Mouse (Mus musculus): ENCODE measurements at regions not wholly inside any gene's neighbourhood (a gene's known extent, or its start where the extent isn't known, plus 50 kb on each side); places are given as distances from the start of the nearest gene placed in this dataset.

DNA sequence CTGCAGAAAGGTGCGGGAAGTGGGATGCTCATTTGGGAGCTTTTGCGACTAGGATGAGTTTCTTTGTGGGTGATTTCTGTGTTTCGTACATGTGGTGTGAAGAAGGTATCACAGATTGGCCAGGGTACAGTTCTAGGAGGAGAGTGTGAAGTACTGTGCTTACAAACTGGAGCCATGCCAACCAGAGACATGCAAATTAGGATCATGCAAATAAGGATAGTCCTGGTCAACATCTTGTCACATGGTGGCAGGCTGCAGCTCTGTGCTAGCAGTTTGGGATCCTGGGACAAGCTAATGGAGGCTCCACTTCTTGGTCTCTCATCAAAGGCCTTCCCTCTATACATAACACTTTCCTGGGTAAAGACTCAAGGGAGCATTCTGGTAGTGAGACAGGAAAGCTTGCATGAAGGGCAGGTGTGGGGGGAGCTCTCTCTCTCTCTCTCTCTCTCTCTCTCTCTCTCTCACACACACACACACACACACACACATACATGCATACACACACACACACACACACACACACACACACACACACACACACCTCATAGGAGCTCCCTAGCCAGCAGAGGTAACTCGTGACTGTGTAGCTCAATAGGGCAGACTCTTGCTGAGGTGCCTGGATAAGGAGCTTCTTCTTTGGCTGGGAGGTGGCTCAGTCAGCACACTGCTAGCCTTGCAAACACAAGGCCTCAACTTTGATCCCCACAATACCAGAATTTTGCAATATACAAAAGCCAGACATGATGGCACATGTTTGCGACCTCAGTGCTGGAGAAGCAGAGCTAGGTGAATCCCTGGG lies 177.1 kb upstream of the Ctnnb1 start:
- Histone ChIP-seq H3K27me3 (ENCODE audit: insufficient read depth, low read length) (no peaks in the 10 kb centered on the region), H3K36me3 (ENCODE audit: insufficient read depth, low read length) (no peaks in the 10 kb centered on the region), H3K4me3 (replicated peaks; ENCODE audit: low read length) (no peak overlapping the region), H3K4me1 (replicated peaks; ENCODE audit: low read depth, low read length) (peaks cover 73% of the 10 kb centered on the region), H3K9me3 (ENCODE audit: low read length) (peaks cover 12% of the 10 kb centered on the region)
- TF ChIP-seq CTCF (conservative IDR thresholded peaks at IDR 0.05; ENCODE audit: low read length) (no peak), POU5F1 (IDR thresholded peaks at IDR 0.05; ENCODE audit: borderline replicate concordance, low read length) (no peak), NANOG (IDR thresholded peaks at IDR 0.05; ENCODE audit: borderline replicate concordance, low read length) (no peak)

DNA sequence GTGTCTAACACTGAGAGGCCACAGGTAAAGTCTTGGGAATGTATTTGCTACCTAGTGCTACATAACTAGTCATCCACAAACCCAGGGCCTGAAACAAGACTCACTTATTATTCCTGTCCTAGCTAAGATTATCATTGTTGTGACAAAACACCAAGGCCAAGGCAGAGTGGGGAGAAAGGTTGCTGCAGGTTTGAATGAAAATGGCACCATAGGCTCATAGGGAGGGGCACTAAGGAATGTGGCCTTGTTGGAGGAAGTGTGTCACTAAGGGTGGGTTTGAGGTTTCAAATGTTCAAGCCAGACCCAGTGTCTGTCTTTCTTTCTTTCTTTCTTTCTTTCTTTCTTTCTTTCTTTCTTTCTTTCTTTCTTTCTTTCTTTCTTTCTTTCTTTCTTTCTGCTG lies 174.9 kb upstream of the Ctnnb1 start:
- Histone ChIP-seq H3K27me3 (ENCODE audit: insufficient read depth, low read length) (no peaks in the 10 kb centered on the region), H3K4me1 (replicated peaks; ENCODE audit: low read depth, low read length) (peaks cover 63% of the 10 kb centered on the region), H3K9me3 (ENCODE audit: low read length) (peaks cover 24% of the 10 kb centered on the region), H3K36me3 (ENCODE audit: insufficient read depth, low read length) (no peaks in the 10 kb centered on the region), H3K4me3 (replicated peaks; ENCODE audit: low read length) (no peak overlapping the region)
- no peak for TF ChIP-seq NANOG (IDR thresholded peaks at IDR 0.05; ENCODE audit: borderline replicate concordance, low read length)
- TF ChIP-seq POU5F1 (IDR thresholded peaks at IDR 0.05; ENCODE audit: borderline replicate concordance, low read length) = no peak
- no peak for TF ChIP-seq CTCF (conservative IDR thresholded peaks at IDR 0.05; ENCODE audit: low read length)

DNA sequence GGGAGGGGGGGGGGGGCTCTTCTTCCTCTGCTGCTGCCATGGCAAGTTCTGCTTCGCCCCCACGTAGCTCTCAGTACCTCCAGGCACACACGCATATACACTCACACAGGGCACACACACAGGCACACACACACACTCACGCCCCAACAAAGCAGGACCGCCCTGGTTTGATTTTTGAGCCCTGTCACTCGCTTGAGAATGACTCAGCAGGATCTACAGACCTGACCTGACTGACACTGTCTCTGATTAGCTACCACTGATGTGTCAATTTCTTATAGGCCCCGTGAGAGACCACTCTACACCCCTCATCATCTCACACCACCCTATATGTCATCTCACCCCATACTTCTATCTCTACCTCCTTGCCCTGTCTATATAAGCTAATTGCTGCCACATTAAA lies 173.5 kb upstream of the Ctnnb1 start:
- Histone ChIP-seq H3K4me3 (replicated peaks; ENCODE audit: low read length) (no peak overlapping the region), H3K9me3 (ENCODE audit: low read length) (peaks cover 36% of the 10 kb centered on the region), H3K36me3 (ENCODE audit: insufficient read depth, low read length) (no peaks in the 10 kb centered on the region), H3K27me3 (ENCODE audit: insufficient read depth, low read length) (no peaks in the 10 kb centered on the region), H3K4me1 (replicated peaks; ENCODE audit: low read depth, low read length) (peaks cover 65% of the 10 kb centered on the region)
- TF ChIP-seq NANOG (IDR thresholded peaks at IDR 0.05; ENCODE audit: borderline replicate concordance, low read length) (no peak), CTCF (conservative IDR thresholded peaks at IDR 0.05; ENCODE audit: low read length) (no peak), POU5F1 (IDR thresholded peaks at IDR 0.05; ENCODE audit: borderline replicate concordance, low read length) (no peak)

DNA sequence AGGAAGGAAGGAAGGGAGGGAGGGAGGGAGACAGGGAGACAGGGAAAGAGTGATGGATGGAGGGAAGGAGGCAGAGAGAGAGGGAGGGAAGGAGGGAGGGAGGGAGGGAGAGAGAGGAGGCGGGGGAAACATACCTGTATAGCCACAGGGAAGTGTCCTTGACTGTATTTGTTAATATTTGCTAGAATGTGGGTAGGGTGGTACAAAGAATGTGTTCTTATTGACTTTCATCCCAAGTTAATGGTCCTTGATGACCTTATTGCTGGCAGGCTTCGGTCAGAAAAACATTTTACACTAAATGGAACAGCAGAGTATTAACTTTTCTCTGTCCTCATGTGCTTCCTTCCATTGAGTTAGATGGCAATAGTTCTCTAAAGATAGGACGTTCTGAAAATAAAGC lies 171.0 kb upstream of the Ctnnb1 start:
- H3K27me3 ChIP-seq (ENCODE audit: insufficient read depth, low read length) = no peaks in the 10 kb centered on the region
- peaks cover 50% of the 10 kb centered on the region for H3K4me1 ChIP-seq (replicated peaks; ENCODE audit: low read depth, low read length)
- H3K4me3 ChIP-seq (replicated peaks; ENCODE audit: low read length) = no peak overlapping the region
- peaks cover 40% of the 10 kb centered on the region for H3K9me3 ChIP-seq (ENCODE audit: low read length)
- H3K36me3 ChIP-seq (ENCODE audit: insufficient read depth, low read length) = no peaks in the 10 kb centered on the region
- no peak for TF ChIP-seq POU5F1 (IDR thresholded peaks at IDR 0.05; ENCODE audit: borderline replicate concordance, low read length)

DNA sequence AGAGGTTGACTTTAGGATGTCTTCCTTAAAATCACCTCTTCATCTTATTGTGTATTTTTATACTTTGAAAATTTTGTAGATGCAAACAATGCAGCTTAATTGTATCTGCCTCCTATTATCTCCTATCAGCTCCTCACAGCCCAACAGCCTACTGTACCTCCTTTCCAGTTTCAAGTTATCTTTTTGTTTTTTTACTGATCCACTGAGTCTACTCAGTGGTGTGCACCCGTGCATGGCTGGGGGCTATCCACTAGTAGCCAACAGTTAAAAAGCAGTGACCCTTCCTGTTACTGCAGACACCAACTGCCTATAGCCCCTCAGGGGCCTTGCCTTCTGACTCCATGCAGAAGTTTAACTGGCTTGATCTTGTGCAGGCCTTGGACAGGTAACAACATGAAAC lies 170.4 kb upstream of the Ctnnb1 start:
- H3K9me3 ChIP-seq (ENCODE audit: low read length) = peaks cover 40% of the 10 kb centered on the region
- H3K4me3 ChIP-seq (replicated peaks; ENCODE audit: low read length) = no peak overlapping the region
- H3K36me3 ChIP-seq (ENCODE audit: insufficient read depth, low read length) = no peaks in the 10 kb centered on the region
- H3K27me3 ChIP-seq (ENCODE audit: insufficient read depth, low read length) = no peaks in the 10 kb centered on the region
- peaks cover 45% of the 10 kb centered on the region for H3K4me1 ChIP-seq (replicated peaks; ENCODE audit: low read depth, low read length)
- TF ChIP-seq NANOG (IDR thresholded peaks at IDR 0.05; ENCODE audit: borderline replicate concordance, low read length) (no peak), CTCF (conservative IDR thresholded peaks at IDR 0.05; ENCODE audit: low read length) (no peak), POU5F1 (IDR thresholded peaks at IDR 0.05; ENCODE audit: borderline replicate concordance, low read length) (no peak)

DNA sequence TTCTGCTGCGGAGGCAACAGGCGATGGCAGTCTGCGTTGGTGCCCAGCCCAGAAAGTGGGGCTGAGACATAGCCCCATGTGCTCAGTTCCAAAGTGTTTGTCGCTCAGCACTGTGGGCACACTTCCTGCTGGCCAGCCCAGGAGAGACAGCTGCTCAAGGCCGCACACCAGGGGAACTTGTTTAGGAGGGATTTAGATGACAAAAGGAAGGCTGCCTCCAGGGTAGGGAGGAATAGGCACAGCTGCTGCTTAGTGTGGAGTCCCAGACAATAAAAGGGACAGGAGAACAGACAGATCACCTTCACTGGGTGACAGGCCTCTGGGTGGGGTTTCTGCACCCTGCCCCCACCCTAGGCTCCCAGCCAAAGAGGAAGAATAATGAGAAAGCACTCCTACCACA lies 169.2 kb upstream of the Ctnnb1 start:
- H3K4me1 ChIP-seq (replicated peaks; ENCODE audit: low read depth, low read length) = peaks cover 46% of the 10 kb centered on the region
- H3K4me3 ChIP-seq (replicated peaks; ENCODE audit: low read length) = no peak overlapping the region
- TF ChIP-seq POU5F1 (IDR thresholded peaks at IDR 0.05; ENCODE audit: borderline replicate concordance, low read length) (no peak), NANOG (IDR thresholded peaks at IDR 0.05; ENCODE audit: borderline replicate concordance, low read length) (no peak), CTCF (conservative IDR thresholded peaks at IDR 0.05; ENCODE audit: low read length) (no peak)
- H3K27me3 ChIP-seq (ENCODE audit: insufficient read depth, low read length) = no peaks in the 10 kb centered on the region
- no peaks in the 10 kb centered on the region for H3K36me3 ChIP-seq (ENCODE audit: insufficient read depth, low read length)
- peaks cover 40% of the 10 kb centered on the region for H3K9me3 ChIP-seq (ENCODE audit: low read length)

DNA sequence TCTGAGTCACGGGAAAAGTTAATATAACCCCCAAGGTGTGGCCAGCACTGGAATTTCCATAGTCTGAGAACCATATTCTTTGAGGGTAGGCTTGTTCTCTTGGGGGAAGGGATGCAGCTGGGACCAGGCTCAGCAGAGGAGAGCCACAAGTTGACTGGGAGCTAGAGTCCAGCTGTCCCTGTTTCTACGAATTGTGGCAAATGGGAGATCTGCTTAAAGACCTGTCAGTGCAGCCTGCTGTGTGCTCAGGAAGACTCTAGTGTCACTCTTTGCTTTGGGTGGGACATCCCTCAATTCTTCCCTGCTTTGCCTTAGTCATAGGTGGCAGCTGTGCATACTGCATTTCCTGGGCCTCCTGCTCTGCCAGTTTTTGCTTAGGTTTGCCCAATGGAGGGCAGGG lies 165.2 kb upstream of the Ctnnb1 start:
- H3K27me3 ChIP-seq (ENCODE audit: insufficient read depth, low read length) = no peaks in the 10 kb centered on the region
- no peaks in the 10 kb centered on the region for H3K36me3 ChIP-seq (ENCODE audit: insufficient read depth, low read length)
- H3K9me3 ChIP-seq (ENCODE audit: low read length) = peaks cover 25% of the 10 kb centered on the region
- H3K4me1 ChIP-seq (replicated peaks; ENCODE audit: low read depth, low read length) = peaks cover 49% of the 10 kb centered on the region
- H3K4me3 ChIP-seq (replicated peaks; ENCODE audit: low read length) = no peak overlapping the region
- no peak for TF ChIP-seq NANOG (IDR thresholded peaks at IDR 0.05; ENCODE audit: borderline replicate concordance, low read length)
- TF ChIP-seq CTCF (conservative IDR thresholded peaks at IDR 0.05; ENCODE audit: low read length) = no peak
- no peak for TF ChIP-seq POU5F1 (IDR thresholded peaks at IDR 0.05; ENCODE audit: borderline replicate concordance, low read length)

DNA sequence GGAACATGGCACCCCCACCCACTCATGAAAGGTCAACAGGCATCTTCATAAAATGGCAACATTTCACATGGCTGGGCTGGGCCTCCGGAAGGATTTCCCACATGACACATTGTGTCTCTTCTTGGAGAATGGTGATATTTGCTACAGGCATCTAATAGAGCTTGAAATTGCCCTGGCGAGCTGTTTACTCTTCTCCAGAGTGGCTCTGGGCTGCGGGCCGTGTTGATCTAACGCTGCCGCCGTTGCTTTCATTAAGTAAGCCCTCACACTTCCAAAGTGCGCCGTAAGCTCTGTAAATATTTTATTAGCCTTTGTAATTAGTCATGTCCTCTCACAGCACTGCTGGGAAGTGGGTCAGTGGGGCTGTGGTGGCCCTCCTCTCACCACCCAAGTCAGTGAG lies 164.4 kb upstream of the Ctnnb1 start:
- H3K4me3 ChIP-seq (replicated peaks; ENCODE audit: low read length) = no peak overlapping the region
- H3K4me1 ChIP-seq (replicated peaks; ENCODE audit: low read depth, low read length) = peaks cover 52% of the 10 kb centered on the region
- TF ChIP-seq POU5F1 (IDR thresholded peaks at IDR 0.05; ENCODE audit: borderline replicate concordance, low read length) = no peak
- TF ChIP-seq NANOG (IDR thresholded peaks at IDR 0.05; ENCODE audit: borderline replicate concordance, low read length) = no peak
- no peak for TF ChIP-seq CTCF (conservative IDR thresholded peaks at IDR 0.05; ENCODE audit: low read length)
- H3K36me3 ChIP-seq (ENCODE audit: insufficient read depth, low read length) = no peaks in the 10 kb centered on the region
- H3K27me3 ChIP-seq (ENCODE audit: insufficient read depth, low read length) = no peaks in the 10 kb centered on the region
- peaks cover 16% of the 10 kb centered on the region for H3K9me3 ChIP-seq (ENCODE audit: low read length)

DNA sequence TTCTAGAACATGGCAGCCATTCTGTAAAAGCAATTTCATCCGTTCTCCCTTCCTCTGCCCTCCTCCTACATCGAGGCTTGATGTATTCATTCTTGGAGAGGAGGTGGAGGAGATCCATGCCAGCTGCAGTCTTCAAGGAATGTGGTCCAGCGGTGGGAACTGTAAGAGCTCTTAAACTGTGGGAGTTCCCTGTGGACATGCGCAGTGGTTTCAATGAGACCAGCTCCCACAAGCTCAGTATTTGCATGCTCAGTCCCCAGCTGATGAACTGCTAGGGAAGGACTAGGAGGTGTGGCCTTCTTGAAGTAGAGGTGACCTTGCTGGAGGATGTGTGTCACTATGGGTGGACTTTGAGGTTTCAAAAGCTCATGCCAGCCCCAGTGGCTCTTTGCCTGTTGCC lies 163.7 kb upstream of the Ctnnb1 start:
- TF ChIP-seq CTCF (conservative IDR thresholded peaks at IDR 0.05; ENCODE audit: low read length) (no peak), POU5F1 (IDR thresholded peaks at IDR 0.05; ENCODE audit: borderline replicate concordance, low read length) (no peak), NANOG (IDR thresholded peaks at IDR 0.05; ENCODE audit: borderline replicate concordance, low read length) (no peak)
- Histone ChIP-seq H3K9me3 (ENCODE audit: low read length) (peaks cover 10% of the 10 kb centered on the region), H3K36me3 (ENCODE audit: insufficient read depth, low read length) (no peaks in the 10 kb centered on the region), H3K4me1 (replicated peaks; ENCODE audit: low read depth, low read length) (peaks cover 52% of the 10 kb centered on the region), H3K4me3 (replicated peaks; ENCODE audit: low read length) (no peak overlapping the region), H3K27me3 (ENCODE audit: insufficient read depth, low read length) (no peaks in the 10 kb centered on the region)

Measured in E14TG2a.4 (cell line).